Mouse (Mus musculus): ENCODE measurements around the gene Gab3.
"Not testable (repeated sequence)": the region's sequence is repeated elsewhere in the genome, so short reads cannot be mapped to it uniquely, and the experiment has no call there.

Gene Gab3

GRCm38 (mm10) chrX:75035162-75035561 is 50.1 kb downstream of the Gab3 start:
- no peak for DNase-seq (ENCODE audit: low read depth, low spot score)

- DNase-seq (ENCODE audit: low read depth, low spot score): not testable (repeated sequence)
These were observed 51.2 kb downstream of the Gab3 start for GRCm38 (mm10) chrX:75034054-75034453.

GRCm38 (mm10) chrX:74983734-74984133 is 101.5 kb downstream of the Gab3 start:
- DNase-seq (ENCODE audit: low read depth, low spot score): no peak

GRCm38 (mm10) chrX:74962899-74963298 is 122.4 kb downstream of the Gab3 start:
- DNase-seq (ENCODE audit: low read depth, low spot score): peak; percentile 27

GRCm38 (mm10) chrX:74959161-74959560 is 126.1 kb downstream of the Gab3 start:
- DNase-seq (ENCODE audit: low read depth, low spot score): peak; percentile 2
